Mouse (Mus musculus) neural tube, embryonic 14.5 days (tissue): Measurements from ENCODE around the gene Rhox4e. TPM values are rescaled to one million over a fixed set of nuclear protein-coding genes. Genes with fewer than 3 reads are reported as not detected.
"Not testable (repeated sequence)": the region's sequence is repeated elsewhere in the genome, so short reads cannot be mapped to it uniquely, and the experiment has no call there.

Source experiments
- ATAC-seq: fragments of 200-750 bp; cut with Nextera tagmentation; 2 replicates; pipeline ENCODE4 v1.8.0; 2017; ENCODE audit warnings: low read depth, mild to moderate bottlenecking, moderate TSS enrichment, moderate library complexity
- H3K27ac ChIP-seq: fragments of 300-500 bp; sonication (generic); 2 replicates; pipeline ENCODE4 v1.5.1; 2014; ENCODE audit warnings: low read depth, mild to moderate bottlenecking, control low read depth, low read length, moderate library complexity, mixed read lengths
- H3K27me3 ChIP-seq: fragments of 300-500 bp; sonication (generic); 2 replicates; pipeline ENCODE4 v1.6.1; 2014; ENCODE audit warnings: low read length; ENCODE audit not compliant: control insufficient read depth, insufficient read depth
- H3K36me3 ChIP-seq: fragments of 300-500 bp; sonication (generic); 2 replicates; pipeline ENCODE4 v1.6.1; 2014; ENCODE audit warnings: low read length, mixed read lengths; ENCODE audit not compliant: control insufficient read depth, insufficient read depth
- H3K4me1 ChIP-seq: fragments of 300-500 bp; sonication (generic); 2 replicates; pipeline ENCODE4 v1.6.1; 2014; ENCODE audit warnings: low read length; ENCODE audit not compliant: control insufficient read depth, insufficient read depth
- H3K4me2 ChIP-seq: fragments of 300-500 bp; sonication (generic); 2 replicates; pipeline ENCODE4 v1.6.1; 2014; ENCODE audit warnings: mild to moderate bottlenecking, low read depth, low read length, control low read depth
- H3K4me3 ChIP-seq: fragments of 300-500 bp; sonication (generic); 2 replicates; pipeline ENCODE4 v1.5.1; 2014; ENCODE audit warnings: low read depth, low read length, control low read depth, mixed read lengths
- H3K9ac ChIP-seq: fragments of 300-500 bp; sonication (generic); replicated peaks from 2 replicates; pipeline ENCODE4 v1.6.1; 2014; ENCODE audit warnings: low read depth, mild to moderate bottlenecking, control low read depth, low read length, mixed read lengths
- H3K9me3 ChIP-seq: fragments of 300-500 bp; sonication (generic); 2 replicates; pipeline ENCODE4 v1.6.1; 2016; ENCODE audit warnings: low read length; ENCODE audit not compliant: control insufficient read depth
- WGBS: fragments of 180-500 bp; shearing (Covaris S2); extraction: QIAGEN DNeasy Blood & Tissue Kit; methylation state at CpG from one replicate; pipeline ENCODE4 v1.1.7; 2014; 5-methylcytosine and 5-hydroxymethylcytosine counted together
- polyA plus RNA-seq: library from polyadenylated mRNA; unstranded; fragments of >200 nt; fragmentation: Nextera tagmentation; extraction: Ambion mirVana; gene quantifications from 2 replicates; pipeline ENCODE4 v1.2.1, GENCODE M21; 2014

The Rhox4e gene
- not detected in 2 replicates for polyA plus RNA-seq

DNA sequence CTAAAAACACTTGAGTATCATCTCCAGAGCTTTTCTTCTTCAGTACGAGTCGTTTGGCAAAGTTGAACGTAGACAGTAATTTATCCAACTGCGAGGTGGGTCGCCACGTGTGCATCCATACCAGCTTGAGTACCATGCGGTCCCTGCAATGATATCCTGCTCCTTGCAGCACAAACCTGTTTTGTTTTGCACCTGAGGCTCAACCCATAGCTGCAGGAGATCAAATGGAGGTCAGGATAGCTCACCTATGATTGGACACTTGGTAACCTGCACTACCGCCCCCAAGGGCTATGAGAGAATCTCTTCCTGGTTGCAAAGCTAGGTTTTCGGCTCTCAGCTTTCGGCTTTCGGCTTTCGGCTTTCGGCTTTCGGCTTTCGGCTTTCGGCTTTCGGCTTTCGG is at the start of gene Rhox4e:
Rhox4e (plus strand) TSS at position 301 of the 400 bp plus-strand sequence.
- H3K9me3 ChIP-seq, H3K4me3 ChIP-seq, H3K27me3 ChIP-seq, ATAC-seq, H3K27ac ChIP-seq, H3K4me2 ChIP-seq, H3K9ac ChIP-seq, H3K36me3 ChIP-seq, H3K4me1 ChIP-seq: not testable (repeated sequence)
- WGBS, result 99% methylated on average over 10 of the region's 18 CpGs

DNA sequence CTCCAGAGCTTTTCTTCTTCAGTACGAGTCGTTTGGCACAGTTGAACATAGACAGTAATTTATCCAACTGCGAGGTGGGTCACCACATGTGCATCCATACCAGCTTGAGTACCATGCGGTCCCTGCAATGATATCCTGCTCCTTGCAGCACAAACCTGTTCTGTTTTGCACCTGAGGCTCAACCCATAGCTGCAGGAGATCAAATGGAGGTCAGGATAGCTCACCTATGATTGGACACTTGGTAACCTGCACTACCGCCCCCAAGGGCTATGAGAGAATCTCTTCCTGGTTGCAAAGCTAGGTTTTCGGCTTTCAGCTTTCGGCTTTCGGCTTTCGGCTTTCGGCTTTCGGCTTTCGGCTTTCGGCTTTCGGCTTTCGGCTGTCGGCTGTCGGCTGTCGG is 43.2 kb upstream of the Rhox4e start, which contains the start of gene Rhox4d:
Rhox4d (plus strand) TSS at position 301 of the 400 bp plus-strand sequence.
- WGBS, result 94% methylated on average over 8 of the region's 18 CpGs
- not testable (repeated sequence) for H3K9me3 ChIP-seq, ATAC-seq, H3K9ac ChIP-seq, H3K36me3 ChIP-seq, H3K4me2 ChIP-seq, H3K4me3 ChIP-seq, H3K27ac ChIP-seq, H3K4me1 ChIP-seq, H3K27me3 ChIP-seq

DNA sequence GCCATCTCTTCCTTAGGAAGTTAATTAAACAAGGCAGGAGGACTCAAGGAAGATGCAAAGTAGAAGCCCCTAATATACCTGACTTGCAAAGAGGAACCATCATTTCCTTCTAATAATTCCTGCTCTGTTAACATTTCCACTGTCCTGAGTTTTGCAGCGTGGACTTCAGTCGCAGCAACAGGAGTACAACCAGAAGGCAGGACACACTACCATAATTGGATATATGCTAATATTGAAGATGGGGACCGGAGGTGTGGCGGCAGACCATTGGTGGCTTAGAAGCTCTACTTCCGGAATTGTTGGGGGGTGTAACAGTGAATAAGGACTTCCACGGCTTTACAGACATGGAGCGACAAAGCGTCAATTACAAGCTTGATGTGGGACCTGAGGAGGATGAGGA is 27.1 kb upstream of the Rhox4e start, which contains the start of gene Rhox2e:
Rhox2e (plus strand) TSS at position 301 of the 400 bp plus-strand sequence.
- not testable (repeated sequence) for H3K4me2 ChIP-seq, H3K27me3 ChIP-seq, H3K36me3 ChIP-seq, H3K9ac ChIP-seq, ATAC-seq, H3K27ac ChIP-seq, H3K4me3 ChIP-seq, H3K4me1 ChIP-seq, H3K9me3 ChIP-seq
- 91% methylated on average over 2 of the region's 8 CpGs for WGBS

DNA sequence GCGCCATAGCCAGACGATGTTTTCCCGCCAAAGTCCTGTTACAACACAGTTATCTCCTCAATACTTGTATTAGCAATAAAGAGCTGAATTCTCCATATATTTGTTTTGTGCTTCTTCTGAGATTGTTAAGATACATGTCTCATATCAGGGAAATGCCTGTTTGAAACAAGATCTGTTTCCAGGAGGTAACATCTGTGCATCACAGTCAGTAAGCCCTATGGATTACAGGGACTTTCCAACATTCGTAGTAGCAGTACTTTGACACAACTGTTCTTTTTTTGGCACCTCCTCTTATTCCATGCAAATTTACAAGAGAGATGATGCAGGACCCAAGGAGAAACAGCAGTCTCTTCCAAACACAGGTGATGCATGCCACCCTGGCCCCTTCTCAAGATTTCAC is 15.5 kb upstream of the Rhox4e start, which contains the start of gene Rhox3e:
Rhox3e (plus strand) TSS at position 301 of the 400 bp plus-strand sequence.
- H3K36me3 ChIP-seq, ATAC-seq, H3K4me3 ChIP-seq, H3K4me2 ChIP-seq, H3K9me3 ChIP-seq, H3K27me3 ChIP-seq, H3K4me1 ChIP-seq, H3K9ac ChIP-seq, H3K27ac ChIP-seq: not testable (repeated sequence)
- no CpG with 5 or more reads among the region's 4 CpGs for WGBS

DNA sequence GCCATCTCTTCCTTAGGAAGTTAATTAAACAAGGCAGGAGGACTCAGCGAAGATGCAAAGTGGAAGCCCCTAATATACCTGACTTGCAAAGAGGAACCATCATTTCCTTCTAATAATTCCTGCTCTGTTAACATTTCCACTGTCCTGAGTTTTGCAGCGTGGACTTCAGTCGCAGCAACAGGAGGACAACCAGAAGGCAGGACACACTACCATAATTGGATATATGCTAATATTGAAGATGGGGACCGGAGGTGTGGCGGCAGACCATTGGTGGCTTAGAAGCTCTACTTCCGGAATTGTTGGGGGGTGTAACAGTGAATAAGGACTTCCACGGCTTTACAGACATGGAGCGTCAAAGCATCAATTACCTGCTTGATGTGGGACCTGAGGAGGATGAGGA is 13.9 kb downstream of the Rhox4e start, which contains the start of gene Rhox2f:
Rhox2f (plus strand) TSS at position 301 of the 400 bp plus-strand sequence.
- WGBS, result 93% methylated on average over 5 of the region's 8 CpGs
- not testable (repeated sequence) for H3K4me1 ChIP-seq, H3K27ac ChIP-seq, H3K9me3 ChIP-seq, H3K4me3 ChIP-seq, H3K9ac ChIP-seq, H3K27me3 ChIP-seq, H3K4me2 ChIP-seq, H3K36me3 ChIP-seq, ATAC-seq

DNA sequence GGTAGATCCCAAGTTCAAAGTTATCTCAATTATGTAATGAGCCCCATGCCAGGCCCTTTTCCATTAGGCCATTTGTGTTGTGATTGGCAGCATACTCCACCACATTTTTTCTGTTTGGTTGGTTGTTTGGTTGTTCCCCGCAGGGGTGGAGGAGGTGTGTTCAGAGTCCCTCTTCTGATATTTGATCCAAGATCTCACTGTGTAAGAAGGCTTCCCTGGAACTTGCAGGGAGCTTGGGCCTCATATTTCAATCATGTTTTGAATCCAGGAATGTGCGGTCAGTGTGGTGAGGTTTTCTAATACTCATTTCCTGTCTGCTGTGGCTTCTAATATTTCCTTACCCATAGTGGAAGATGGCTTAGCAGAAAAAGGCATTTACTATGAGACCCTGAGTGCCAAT is 15.4 kb downstream of the Rhox4e start:
- WGBS, result 84% methylated on average over 2 of the region's 2 CpGs
- H3K36me3 ChIP-seq, ATAC-seq: not testable (repeated sequence)

DNA sequence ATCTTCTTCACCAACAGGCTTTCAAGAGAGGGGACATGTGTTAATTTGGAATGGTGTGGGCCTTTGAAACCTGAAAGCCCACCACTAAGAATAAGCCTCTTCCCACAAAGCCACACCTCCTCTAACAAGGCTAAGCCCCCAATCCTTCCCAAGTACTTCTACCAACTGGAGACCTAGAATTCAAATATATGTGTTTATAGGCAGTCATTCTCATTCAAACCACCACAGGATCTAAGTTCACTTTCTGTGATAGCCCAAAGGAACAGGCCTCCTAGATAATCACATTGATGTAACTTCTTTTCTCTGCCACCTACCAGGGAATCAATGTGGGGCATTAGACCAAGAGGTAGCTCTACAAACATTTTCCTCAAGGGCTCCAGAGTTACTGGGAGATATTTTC is 23.5 kb downstream of the Rhox4e start, which contains the start of gene Rhox3f:
Rhox3f (plus strand) TSS at position 301 of the 400 bp plus-strand sequence.
- H3K9me3 ChIP-seq, H3K9ac ChIP-seq, H3K4me3 ChIP-seq, H3K4me1 ChIP-seq, H3K36me3 ChIP-seq, H3K27me3 ChIP-seq, H3K27ac ChIP-seq, H3K4me2 ChIP-seq, ATAC-seq: not testable (repeated sequence)

More for the DNA sequence above, 15.4 kb downstream of the Rhox4e start:
- not testable (repeated sequence) for H3K4me2 ChIP-seq, H3K9me3 ChIP-seq, H3K9ac ChIP-seq, H3K4me3 ChIP-seq, H3K27me3 ChIP-seq, H3K27ac ChIP-seq, H3K4me1 ChIP-seq

DNA sequence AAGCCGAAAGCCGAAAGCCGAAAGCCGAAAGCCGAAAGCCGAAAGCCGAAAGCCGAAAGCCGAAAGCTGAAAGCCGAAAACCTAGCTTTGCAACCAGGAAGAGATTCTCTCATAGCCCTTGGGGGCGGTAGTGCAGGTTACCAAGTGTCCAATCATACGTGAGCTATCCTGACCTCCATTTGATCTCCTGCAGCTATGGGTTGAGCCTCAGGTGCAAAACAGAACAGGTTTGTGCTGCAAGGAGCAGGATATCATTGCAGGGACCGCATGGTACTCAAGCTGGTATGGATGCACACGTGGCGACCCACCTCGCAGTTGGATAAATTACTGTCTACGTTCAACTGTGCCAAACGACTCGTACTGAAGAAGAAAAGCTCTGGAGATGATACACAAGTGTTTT is 50.4 kb downstream of the Rhox4e start, which contains the start of gene Rhox4f:
Rhox4f (minus strand) TSS at position 101 of the 400 bp plus-strand sequence.
- H3K4me1 ChIP-seq, H3K4me2 ChIP-seq: not testable (repeated sequence)

More for the DNA sequence above, 50.4 kb downstream of the Rhox4e start, which contains the start of gene Rhox4f:
- H3K9ac ChIP-seq, H3K4me3 ChIP-seq, H3K27me3 ChIP-seq, H3K27ac ChIP-seq, H3K36me3 ChIP-seq, ATAC-seq, H3K9me3 ChIP-seq: not testable (repeated sequence)
- WGBS, result 96% methylated on average over 16 of the region's 19 CpGs
